Mouse (Mus musculus): Measurements from ENCODE around the gene Dmgdh. TPM values are rescaled to one million over a fixed set of nuclear protein-coding genes. Genes with fewer than 3 reads are reported as not detected.

Dmgdh gene
- total RNA-seq, 4 experiments from 2014 or later = 0.42 to 1.3 (median 0.51) TPM

DNA sequence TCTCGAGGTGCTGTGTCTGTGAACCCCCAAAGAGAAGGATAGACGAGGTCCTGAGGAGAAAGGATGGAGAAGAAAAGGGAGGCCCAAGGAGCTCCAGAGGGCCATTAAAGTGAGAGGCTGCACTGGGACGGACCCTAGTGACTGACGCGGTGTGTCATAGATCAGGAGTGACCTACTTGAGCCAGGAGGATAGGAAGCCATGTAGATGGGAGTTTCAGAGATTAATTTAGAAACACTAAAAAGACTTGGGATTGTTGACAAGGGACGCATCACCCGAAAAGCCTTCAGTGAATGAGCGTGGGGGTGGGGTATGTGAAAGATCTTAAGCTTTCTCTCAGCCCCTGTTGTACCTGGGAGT is 98.0 kb downstream of the Dmgdh start:
- DNase-seq (ENCODE audit: low spot score in 2 of 2) = no peak

DNA sequence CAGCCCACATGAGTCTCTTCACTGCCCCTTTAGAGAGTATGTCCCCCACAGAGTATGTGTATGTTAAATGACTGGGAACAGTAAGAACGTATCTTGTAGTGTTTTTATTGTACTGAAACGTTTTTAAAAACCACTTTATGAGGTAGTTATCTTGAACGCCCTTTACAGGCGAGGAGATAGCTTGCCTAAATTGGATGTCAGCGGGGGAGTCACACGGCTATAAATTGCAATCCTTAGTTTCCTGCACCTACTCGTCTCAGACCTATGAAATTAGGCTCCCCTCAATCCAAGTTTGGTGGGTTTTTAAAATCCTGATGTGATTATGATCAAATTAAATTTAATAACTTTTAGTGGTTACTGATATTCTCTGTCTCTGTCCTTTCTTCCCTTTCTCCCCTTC is 98.6 kb downstream of the Dmgdh start:
- no peak for DNase-seq (ENCODE audit: low spot score in 2 of 2)

DNA sequence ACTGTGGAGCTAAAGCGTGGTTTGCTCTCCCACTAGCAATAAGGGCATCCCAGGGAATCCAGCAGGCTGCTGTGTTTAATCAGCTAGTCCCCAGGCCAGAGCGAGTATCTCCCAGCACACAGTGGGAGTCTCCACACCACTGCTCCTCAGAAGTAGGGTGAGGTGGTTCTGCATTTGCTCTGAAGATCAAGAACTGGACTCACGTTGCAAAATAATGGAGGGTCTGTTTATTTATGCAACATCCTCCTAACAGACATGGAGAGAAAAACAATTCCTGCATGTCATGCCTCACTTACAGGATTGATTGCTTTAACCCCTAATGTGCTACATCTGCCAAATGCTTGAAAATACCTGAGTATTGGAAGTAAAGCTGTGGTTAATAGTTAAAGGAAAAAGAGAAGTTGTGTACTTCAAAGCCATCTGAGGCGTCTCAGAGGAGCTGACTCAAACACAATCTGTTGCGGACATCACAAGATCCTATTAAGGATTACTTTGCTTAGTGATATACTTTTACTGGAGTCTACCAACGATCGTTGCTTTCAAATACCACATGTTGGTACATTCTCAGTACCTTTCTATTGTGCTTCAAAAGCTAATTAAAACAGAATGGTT is 99.6 kb downstream of the Dmgdh start:
- DNase-seq (ENCODE audit: low spot score in 2 of 2) = no peak

DNA sequence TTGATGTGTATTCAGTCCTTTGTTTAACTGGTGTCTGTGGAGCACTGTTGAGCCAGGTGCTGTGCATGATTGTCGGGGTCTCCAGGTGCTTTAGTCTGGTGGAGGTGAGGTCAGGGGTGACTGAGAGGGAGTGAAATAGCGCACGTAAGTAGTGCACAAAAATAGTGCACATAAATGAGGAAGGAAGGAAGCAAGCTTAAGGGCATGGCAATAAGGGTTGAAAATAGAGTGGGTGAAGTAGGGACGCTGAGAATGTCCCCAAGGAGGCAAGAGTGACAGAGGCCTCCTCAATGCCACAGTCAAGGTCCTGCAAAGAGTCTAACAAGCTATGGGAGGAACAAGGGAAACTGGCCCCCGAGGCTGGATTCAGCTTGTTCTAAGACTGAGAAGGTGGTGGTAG is 108.6 kb downstream of the Dmgdh start:
- DNase-seq (ENCODE audit: low spot score in 2 of 2) = no peak

GRCm38 (mm10) chr13:93785329-93785728 is 111.1 kb downstream of the Dmgdh start:
- DNase-seq (ENCODE audit: low spot score in 2 of 2) = no peak

DNA sequence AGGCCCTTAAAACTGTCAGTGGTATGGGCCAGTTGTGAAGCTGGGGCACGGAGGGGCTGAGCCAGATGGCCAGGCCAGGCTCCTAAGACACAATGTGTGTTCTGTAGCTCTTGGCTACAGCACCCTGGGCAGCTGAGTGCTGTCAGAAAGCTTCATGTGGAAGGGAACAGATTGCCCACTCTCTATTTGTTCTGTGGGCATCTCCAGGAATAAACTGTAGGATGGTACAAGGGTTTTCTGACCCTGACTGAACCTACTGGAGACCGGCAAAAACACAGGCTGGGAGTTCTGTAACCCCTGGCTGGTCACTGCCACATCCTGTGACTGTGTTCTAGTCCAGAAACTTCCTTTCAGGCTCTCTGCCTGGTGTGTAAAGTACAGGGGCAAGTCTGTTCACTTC is 111.8 kb downstream of the Dmgdh start:
- DNase-seq (ENCODE audit: low spot score in 2 of 2) = no peak

DNA sequence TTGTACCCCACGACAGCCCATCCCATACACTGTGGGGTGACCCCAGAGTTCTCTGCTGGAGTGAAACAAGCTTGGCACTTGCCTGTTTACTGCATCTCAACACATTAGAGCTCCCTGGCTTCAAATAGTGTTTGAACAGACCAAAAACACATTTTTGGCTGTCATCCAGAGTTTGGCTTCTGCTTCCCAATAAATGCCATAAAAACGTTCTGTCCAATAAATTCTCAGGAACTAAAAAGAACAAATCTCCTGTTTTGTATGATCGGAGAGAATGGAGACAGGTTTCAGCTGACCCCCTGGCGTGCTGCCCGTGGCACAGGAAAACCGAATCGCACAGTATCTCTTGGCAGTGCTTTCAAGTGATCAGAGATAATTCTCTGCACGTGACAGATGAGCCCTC is 113.4 kb downstream of the Dmgdh start:
- no peak for DNase-seq (ENCODE audit: low spot score in 2 of 2)

GRCm38 (mm10) chr13:93792945-93793642 is 118.9 kb downstream of the Dmgdh start:
- no peak for DNase-seq (ENCODE audit: low spot score in 2 of 2)

- DNase-seq (ENCODE audit: low spot score in 2 of 2) = no peak
These were observed 119.5 kb downstream of the Dmgdh start for GRCm38 (mm10) chr13:93793643-93794182.

- no peak for DNase-seq (ENCODE audit: low spot score in 2 of 2)
These were observed 122.9 kb downstream of the Dmgdh start for GRCm38 (mm10) chr13:93797011-93797600.

Small RNA genes lying within 50 kb of the gene (microRNA-seq; reads per million reads assigned to microRNA genes)
- 0 reads per million in 2 experiments for gene Mir5624

Other genes starting within 250 kb of the Dmgdh start
- gene Jmy, start 174.6 kb upstream of the Dmgdh start, total RNA-seq (2022) = 10 to 100 TPM; 37.3 to 40.8 (median 39.2) TPM
- gene Bhmt, start 36.5 kb upstream of the Dmgdh start, total RNA-seq (2022) = not detected
- gene Bhmt2, start 131 bp upstream of the Dmgdh start, total RNA-seq (2022) = under 1 TPM; 0.34 to 0.57 (median 0.46) TPM
- gene Arsb, start 97.2 kb downstream of the Dmgdh start, total RNA-seq (2022) = 10 to 100 TPM; 74.9 to 85.3 (median 78.2) TPM

Measured in left cerebral cortex, adult 8-10 months (tissue).